Mouse (Mus musculus) midbrain, embryonic 13.5 days (tissue): ENCODE data around the gene Gm17332. TPM values are rescaled to one million over a fixed set of nuclear protein-coding genes. Genes with fewer than 3 reads are reported as not detected.
"Not testable (repeated sequence)": the region's sequence is repeated elsewhere in the genome, so short reads cannot be mapped to it uniquely, and the experiment has no call there.

Experiments used
- ATAC-seq: fragments of 200-750 bp; cut with Nextera tagmentation; 2 replicates; pipeline ENCODE4 v1.8.0; 2017; ENCODE audit warnings: mild to moderate bottlenecking, moderate TSS enrichment, moderate library complexity
- H3K27ac ChIP-seq: fragments of 300-500 bp; sonication (generic); 2 replicates; pipeline ENCODE4 v1.5.1; 2015; ENCODE audit warnings: inconsistent platforms, mild to moderate bottlenecking, moderate library complexity
- H3K27me3 ChIP-seq: fragments of 300-500 bp; sonication (generic); 2 replicates; pipeline ENCODE4 v1.6.1; 2015; ENCODE audit warnings: mild to moderate bottlenecking, inconsistent platforms
- H3K36me3 ChIP-seq: fragments of 300-500 bp; sonication (generic); 2 replicates; pipeline ENCODE4 v1.6.1; 2015; ENCODE audit warnings: mild to moderate bottlenecking, inconsistent platforms
- H3K4me1 ChIP-seq: fragments of 300-500 bp; sonication (generic); replicated peaks from 2 replicates; pipeline ENCODE4 v1.6.1; 2015; ENCODE audit warnings: inconsistent platforms
- H3K4me2 ChIP-seq: fragments of 300-500 bp; sonication (generic); replicated peaks from 2 replicates; pipeline ENCODE4 v1.6.1; 2015; ENCODE audit warnings: moderate library complexity, mild to moderate bottlenecking, inconsistent platforms
- H3K4me3 ChIP-seq: fragments of 300-500 bp; sonication (generic); replicated peaks from 2 replicates; pipeline ENCODE4 v1.5.1; 2015; ENCODE audit warnings: mild to moderate bottlenecking, inconsistent platforms
- H3K9ac ChIP-seq: fragments of 300-500 bp; sonication (generic); replicated peaks from 2 replicates; pipeline ENCODE4 v1.6.1; 2015; ENCODE audit warnings: mild to moderate bottlenecking, inconsistent platforms
- H3K9me3 ChIP-seq: fragments of 300-500 bp; sonication (generic); 2 replicates; pipeline ENCODE4 v1.6.1; 2016; ENCODE audit warnings: mild to moderate bottlenecking, inconsistent platforms
- WGBS: fragments of 180-500 bp; shearing (Covaris S2); methylation state at CpG from one replicate; pipeline ENCODE4 v1.1.7; 2015; 5-methylcytosine and 5-hydroxymethylcytosine counted together
- polyA plus RNA-seq: library from polyadenylated mRNA; unstranded; fragments of >200 nt; fragmentation: Nextera tagmentation; extraction: Ambion mirVana; gene quantifications from 2 replicates; pipeline ENCODE4 v1.2.1, GENCODE M21; 2015

Gene Gm17332
- polyA plus RNA-seq, 1 experiment from 2014 or later = not detected

DNA sequence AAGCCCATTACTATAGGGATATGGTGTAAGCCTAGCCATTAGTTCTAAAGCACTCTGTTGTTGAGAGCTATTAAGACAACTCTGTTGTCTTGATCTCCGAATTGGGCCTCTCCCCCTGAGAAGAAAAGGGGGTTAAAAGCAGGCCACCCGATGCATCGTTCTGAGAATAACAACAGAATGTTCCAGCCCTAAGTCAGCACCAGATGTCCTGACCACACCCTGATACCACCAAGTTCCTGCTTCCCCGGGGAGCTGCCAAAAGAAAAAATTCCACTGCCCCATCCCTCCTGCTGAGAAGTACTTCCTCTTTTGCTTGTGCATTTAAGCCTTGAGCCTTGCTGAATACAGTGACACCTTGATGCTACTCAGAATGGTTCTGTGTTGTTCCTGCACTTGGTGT is 48.5 kb downstream of the Gm17332 start:
- H3K9ac ChIP-seq, H3K36me3 ChIP-seq, H3K4me2 ChIP-seq, ATAC-seq, H3K9me3 ChIP-seq, H3K4me1 ChIP-seq, H3K27me3 ChIP-seq, H3K27ac ChIP-seq, H3K4me3 ChIP-seq: not testable (repeated sequence)
- 81% methylated on average over 4 of the region's 4 CpGs for whole genome bisulfite sequencing

Other genes starting within 250 kb of the Gm17332 start
- gene Erlec1, start 228.1 kb downstream of the Gm17332 start, polyA plus RNA-seq = 11.5 and 12.3 TPM in 2 replicates
- gene Chac2, start 196.1 kb downstream of the Gm17332 start, polyA plus RNA-seq = 21.9 and 23.1 TPM in 2 replicates
- 0.53 and 0.71 TPM in 2 replicates for gene Stc2, start 187.6 kb upstream of the Gm17332 start, polyA plus RNA-seq